Mouse (Mus musculus): Measurements from ENCODE around the gene Prss28.

Gene Prss28

DNA sequence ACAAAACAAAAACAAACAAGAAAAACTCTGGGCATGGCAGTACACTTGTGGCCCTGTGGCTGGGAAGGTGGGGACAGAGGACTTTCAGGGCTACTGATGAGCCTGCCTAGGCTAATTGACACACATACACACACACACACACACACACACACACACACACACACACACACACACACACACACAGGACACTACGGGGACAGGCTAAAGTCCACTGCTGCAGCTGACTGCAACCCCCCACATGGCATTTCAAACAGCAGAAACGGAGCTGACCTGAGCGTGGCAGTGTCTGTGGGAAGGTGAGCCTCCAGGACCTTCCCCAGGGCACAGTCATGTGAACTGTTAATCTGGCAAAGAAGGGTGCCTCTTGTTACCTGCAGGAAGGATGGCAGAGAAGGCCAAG lies 33.0 kb downstream of the Prss28 start:
- no peak for DNase-seq (ENCODE audit: low spot score)

DNA sequence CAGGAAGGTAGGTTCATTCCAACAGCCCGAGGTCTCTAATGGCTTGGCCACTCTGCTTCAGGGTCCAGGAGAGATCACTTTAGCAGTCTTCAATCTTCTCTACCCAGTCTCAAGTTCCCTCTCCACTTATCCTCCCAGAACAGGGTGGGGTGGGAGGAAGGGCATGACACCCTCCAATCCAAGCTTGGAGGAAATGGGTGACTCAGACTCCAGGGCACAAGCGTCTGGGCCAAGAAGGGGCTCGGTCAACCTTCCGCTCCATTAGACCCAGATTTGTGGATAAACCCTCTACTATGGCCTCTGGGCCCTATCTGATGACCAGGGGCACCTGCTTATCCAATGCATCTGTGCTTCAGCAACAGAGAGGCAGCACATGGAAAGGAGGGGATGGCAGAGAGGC lies 37.0 kb downstream of the Prss28 start, which contains the start of gene Tpsab1:
Gene Tpsab1, minus strand, starts transcription at position 101 of the 400 bp plus-strand sequence.
- DNase-seq (ENCODE audit: low spot score), result no peak

DNA sequence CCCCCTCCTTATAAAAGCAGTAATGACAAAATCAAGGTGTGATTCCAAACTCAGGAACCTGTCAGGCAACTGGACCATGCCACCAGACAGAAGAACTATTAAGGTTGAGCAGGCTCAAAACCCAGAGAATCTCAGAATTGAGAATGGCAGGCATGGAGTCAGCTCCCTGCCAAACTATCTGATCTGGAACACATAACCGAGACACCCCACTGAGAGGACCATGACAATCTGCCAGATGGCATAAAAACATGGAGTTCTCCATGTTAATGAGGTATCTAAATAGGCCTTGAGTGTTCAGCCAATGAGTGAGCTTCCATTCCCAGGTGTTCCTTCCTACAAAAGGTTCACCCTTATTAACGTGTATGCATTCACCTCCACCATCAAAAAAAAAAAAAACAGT lies 52.8 kb downstream of the Prss28 start:
- DNase-seq (ENCODE audit: low spot score), result no peak

All from urinary bladder, postnatal 10 days (tissue).